Mouse (Mus musculus): ENCODE results near the gene Rtp2. TPM values are rescaled to one million over a fixed set of nuclear protein-coding genes. Genes with fewer than 3 reads are reported as not detected.

Gene Rtp2
- total and polyA plus RNA-seq, 2 experiments from 2014 or later: 0.56 to 1.4 TPM

GRCm38 (mm10) chr16:23890151-23890550, 42.0 kb downstream of the Rtp2 start:
- ATAC-seq (ENCODE audit: low FRiP score) (no peak), DNase-seq (ENCODE audit: low spot score) (no peak)
- Histone ChIP-seq H3K27me3 (ENCODE audit: insufficient read depth, low read length) (peaks cover 15% of the 10 kb centered on the region), H3K4me3 (ENCODE audit: low read depth, low read length) (peak overlapping the region; percentile 41), H3K27ac (ENCODE audit: low read depth, low read length) (peak overlapping the region; percentile 57; the same call in 1 of the 2 replicates), H3K9me3 (ENCODE audit: low read length) (no peaks in the 10 kb centered on the region), H3K4me1 (ENCODE audit: insufficient read depth, low read length) (no peaks in the 10 kb centered on the region), H3K4me2 (ENCODE audit: low read depth, low read length, poor library complexity, severe bottlenecking) (peak overlapping the region; percentile 66), H3K36me3 (ENCODE audit: insufficient read depth, low read length) (no peaks in the 10 kb centered on the region), H3K9ac (replicated peaks; ENCODE audit: low read length, poor library complexity, severe bottlenecking) (peak overlapping the region; percentile 24; the same call in 1 of the 2 replicates)
- no peak for TF ChIP-seq CTCF (IDR thresholded peaks at IDR 0.05)
- WGBS: 10% methylated on average over 9 of the region's 9 CpGs

- no peaks in the 10 kb centered on the region for H3K36me3 ChIP-seq (ENCODE audit: insufficient read depth, low read length)
- peaks cover 15% of the 10 kb centered on the region for H3K27me3 ChIP-seq (ENCODE audit: insufficient read depth, low read length)
- ATAC-seq (ENCODE audit: low FRiP score): no peak
- H3K4me3 ChIP-seq (ENCODE audit: low read depth, low read length): no peak overlapping the region
- H3K4me1 ChIP-seq (ENCODE audit: insufficient read depth, low read length): no peaks in the 10 kb centered on the region
- H3K4me2 ChIP-seq (ENCODE audit: low read depth, low read length, poor library complexity, severe bottlenecking): no peak overlapping the region
- no peak for TF ChIP-seq CTCF (IDR thresholded peaks at IDR 0.05)
- DNase-seq (ENCODE audit: low spot score): no peak
- no peak overlapping the region for H3K27ac ChIP-seq (ENCODE audit: low read depth, low read length)
- no peaks in the 10 kb centered on the region for H3K9me3 ChIP-seq (ENCODE audit: low read length)
- WGBS: 43% methylated on average over 10 of the region's 10 CpGs
- no peak overlapping the region for H3K9ac ChIP-seq (replicated peaks; ENCODE audit: low read length, poor library complexity, severe bottlenecking)
These were observed 44.1 kb downstream of the Rtp2 start for GRCm38 (mm10) chr16:23887910-23888579.

- Histone ChIP-seq H3K9me3 (ENCODE audit: low read length) (no peaks in the 10 kb centered on the region), H3K9ac (replicated peaks; ENCODE audit: low read length, poor library complexity, severe bottlenecking) (no peak overlapping the region), H3K36me3 (ENCODE audit: insufficient read depth, low read length) (no peaks in the 10 kb centered on the region), H3K27ac (ENCODE audit: low read depth, low read length) (no peak overlapping the region), H3K27me3 (ENCODE audit: insufficient read depth, low read length) (0 out of 2 replicates have a peak, but pooled peaks cover 4% of the 10 kb centered on the region), H3K4me3 (ENCODE audit: low read depth, low read length) (no peak overlapping the region), H3K4me2 (ENCODE audit: low read depth, low read length, poor library complexity, severe bottlenecking) (no peak overlapping the region), H3K4me1 (ENCODE audit: insufficient read depth, low read length) (no peaks in the 10 kb centered on the region)
- 60% methylated on average over 12 of the region's 12 CpGs for WGBS
- ATAC-seq (ENCODE audit: low FRiP score) (no peak), DNase-seq (ENCODE audit: low spot score) (no peak)
- no peak for TF ChIP-seq CTCF (IDR thresholded peaks at IDR 0.05)
These were observed 47.1 kb downstream of the Rtp2 start for GRCm38 (mm10) chr16:23885098-23885497.

Other genes starting within 250 kb of the Rtp2 start
- 380 and 464 TPM in 2 replicates for gene Sst, start 41.4 kb downstream of the Rtp2 start, total RNA-seq (2014; rRNA removed)
- gene Sst, start 41.4 kb downstream of the Rtp2 start, polyA plus RNA-seq (2015; fragmentation: Nextera tagmentation; extraction: Ambion mirVana): 510 and 559 TPM in 2 replicates
- gene Gm37419, start 56.1 kb upstream of the Rtp2 start, total RNA-seq (2014; rRNA removed): not detected in 2 replicates
- gene Gm37419, start 56.1 kb upstream of the Rtp2 start, polyA plus RNA-seq (2015; fragmentation: Nextera tagmentation; extraction: Ambion mirVana): not detected in 2 replicates
- gene Bcl6, start 56.5 kb upstream of the Rtp2 start, total RNA-seq (2014; rRNA removed): 2.5 and 3.2 TPM in 2 replicates
- gene Bcl6, start 56.5 kb upstream of the Rtp2 start, polyA plus RNA-seq (2015; fragmentation: Nextera tagmentation; extraction: Ambion mirVana): 0.22 and 0.31 TPM in 2 replicates